Mouse (Mus musculus): ENCODE results near the gene 2810006K23Rik. TPM values are rescaled to one million over a fixed set of nuclear protein-coding genes. Genes with fewer than 3 reads are reported as not detected.

Gene 2810006K23Rik
- 1.1 and 1.5 TPM in 2 replicates for polyA plus RNA-seq (2012; rRNA removed)

GRCm38 (mm10) chr5:124327510-124328364, at the start of gene 2810006K23Rik, which contains the start of gene Mphosph9:
2810006K23Rik (plus strand) TSS chr5:124328089.
Mphosph9 (minus strand) TSS chr5:124327972.

GRCm38 (mm10) chr5:124362982-124363381, 35.1 kb downstream of the 2810006K23Rik start, which contains the start of gene Cdk2ap1:
Cdk2ap1 (minus strand) TSS chr5:124363082.

Other genes starting within 250 kb of the 2810006K23Rik start
- 15.6 and 22.1 TPM in 2 replicates for gene Abcb9, start 232.3 kb upstream of the 2810006K23Rik start, polyA plus RNA-seq (2012; rRNA removed)
- gene Ogfod2, start 215.8 kb upstream of the 2810006K23Rik start, polyA plus RNA-seq (2012; rRNA removed), result 45.3 and 85.6 TPM in 2 replicates
- gene Arl6ip4, start 212.0 kb upstream of the 2810006K23Rik start, polyA plus RNA-seq (2012; rRNA removed), result 9.9 and 13.7 TPM in 2 replicates
- gene Pitpnm2, start 78.3 kb upstream of the 2810006K23Rik start, polyA plus RNA-seq (2012; rRNA removed), result 18.4 and 19.5 TPM in 2 replicates
- 0.40 and 0.56 TPM in 2 replicates for gene Mphosph9, start 117 bp upstream of the 2810006K23Rik start, polyA plus RNA-seq (2012; rRNA removed)
- gene Cdk2ap1, start 35.0 kb downstream of the 2810006K23Rik start, polyA plus RNA-seq (2012; rRNA removed), result 31.9 and 41.4 TPM in 2 replicates
- 2.2 and 2.6 TPM in 2 replicates for gene Sbno1, start 97.9 kb downstream of the 2810006K23Rik start, polyA plus RNA-seq (2012; rRNA removed)
- gene Kmt5a, start 111.8 kb downstream of the 2810006K23Rik start, polyA plus RNA-seq (2012; rRNA removed), result 37.3 and 38.1 TPM in 2 replicates
- gene Rilpl2, start 150.3 kb downstream of the 2810006K23Rik start, polyA plus RNA-seq (2012; rRNA removed), result 7.1 and 8.3 TPM in 2 replicates
- 0.38 and 0.57 TPM in 2 replicates for gene Snrnp35, start 155.0 kb downstream of the 2810006K23Rik start, polyA plus RNA-seq (2012; rRNA removed)
- gene Rilpl1, start 203.3 kb downstream of the 2810006K23Rik start, polyA plus RNA-seq (2012; rRNA removed), result 3.3 and 3.9 TPM in 2 replicates
- gene Tmed2, start 212.6 kb downstream of the 2810006K23Rik start, polyA plus RNA-seq (2012; rRNA removed), result 62.2 and 109 TPM in 2 replicates
- 5.0 and 6.3 TPM in 2 replicates for gene Ddx55, start 224.8 kb downstream of the 2810006K23Rik start, polyA plus RNA-seq (2012; rRNA removed)

Measured in stomach, adult 2 months (tissue).